Mouse (Mus musculus) kidney, embryonic 16.5 days (tissue): Measurements from ENCODE around the gene Osbp2. TPM values are rescaled to one million over a fixed set of nuclear protein-coding genes. Genes with fewer than 3 reads are reported as not detected.

Experiments
- ATAC-seq: fragments of 200-750 bp; cut with Nextera tagmentation; 2 replicates; pipeline ENCODE4 v1.8.0; 2017; ENCODE audit warnings: moderate TSS enrichment; ENCODE audit not compliant: low FRiP score, low TSS enrichment
- H3K27ac ChIP-seq: fragments of 300-500 bp; sonication (generic); 2 replicates; pipeline ENCODE4 v1.5.1; 2014; ENCODE audit warnings: low read length
- H3K27me3 ChIP-seq: fragments of 300-500 bp; sonication (generic); 2 replicates; pipeline ENCODE4 v1.6.1; 2014; ENCODE audit warnings: low read length, control low read depth, mixed read lengths; ENCODE audit not compliant: insufficient read depth
- H3K36me3 ChIP-seq: fragments of 300-500 bp; sonication (generic); 2 replicates; pipeline ENCODE4 v1.6.1; 2014; ENCODE audit warnings: low read length, control low read depth, mixed read lengths; ENCODE audit not compliant: insufficient read depth
- H3K4me1 ChIP-seq: fragments of 300-500 bp; sonication (generic); 2 replicates; pipeline ENCODE4 v1.6.1; 2014; ENCODE audit warnings: low read length, control low read depth, mixed read lengths; ENCODE audit not compliant: insufficient read depth
- H3K4me2 ChIP-seq: fragments of 300-500 bp; sonication (generic); replicated peaks from 2 replicates; pipeline ENCODE4 v1.6.1; 2014; ENCODE audit warnings: low read depth, low read length
- H3K4me3 ChIP-seq: fragments of 300-500 bp; sonication (generic); 2 replicates; pipeline ENCODE4 v1.5.1; 2014; ENCODE audit warnings: mild to moderate bottlenecking, low read length
- H3K9ac ChIP-seq: fragments of 300-500 bp; sonication (generic); replicated peaks from 2 replicates; pipeline ENCODE4 v1.6.1; 2014; ENCODE audit warnings: low read length
- H3K9me3 ChIP-seq: fragments of 300-500 bp; sonication (generic); 2 replicates; pipeline ENCODE4 v1.6.1; 2016; ENCODE audit warnings: low read length, control low read depth
- WGBS: fragments of 180-500 bp; shearing (Covaris S2); extraction: QIAGEN DNeasy Blood & Tissue Kit; methylation state at CpG from one replicate; pipeline ENCODE4 v1.1.7; 2014; 5-methylcytosine and 5-hydroxymethylcytosine counted together
- polyA plus RNA-seq: library from polyadenylated mRNA; unstranded; fragments of >200 nt; fragmentation: Nextera tagmentation; extraction: Ambion mirVana; gene quantifications from 2 replicates; pipeline ENCODE4 v1.2.1, GENCODE M21; 2015

The Osbp2 gene
- polyA plus RNA-seq, 1 experiment from 2014 or later, result 1.1 TPM

- Histone ChIP-seq H3K9me3 (no peaks in the 10 kb centered on the region), H3K4me3 (no peak overlapping the region), H3K27me3 (no peaks in the 10 kb centered on the region), H3K27ac (no peak overlapping the region), H3K9ac (no peak overlapping the region), H3K4me1 (no peaks in the 10 kb centered on the region), H3K36me3 (peaks cover 5% of the 10 kb centered on the region), H3K4me2 (no peak overlapping the region)
- WGBS, result 87% methylated on average over 3 of the region's 3 CpGs
- ATAC-seq, result no peak
These were observed 38.8 kb upstream of the Osbp2 start for GRCm38 (mm10) chr11:3902516-3902915.

GRCm38 (mm10) chr11:3900296-3900695, 36.6 kb upstream of the Osbp2 start:
- peaks cover 5% of the 10 kb centered on the region for H3K36me3 ChIP-seq
- H3K4me2 ChIP-seq, result no peak overlapping the region
- no peaks in the 10 kb centered on the region for H3K27me3 ChIP-seq
- H3K4me1 ChIP-seq, result peaks cover 11% of the 10 kb centered on the region; the same call in 1 of the 2 replicates
- H3K4me3 ChIP-seq, result no peak overlapping the region
- no peak overlapping the region for H3K27ac ChIP-seq
- no peaks in the 10 kb centered on the region for H3K9me3 ChIP-seq
- ATAC-seq, result no peak
- no peak overlapping the region for H3K9ac ChIP-seq
- WGBS, result 85% methylated on average over 6 of the region's 6 CpGs

GRCm38 (mm10) chr11:3895933-3896332, 32.2 kb upstream of the Osbp2 start:
- H3K9ac ChIP-seq, result no peak overlapping the region
- no peak overlapping the region for H3K4me2 ChIP-seq
- H3K9me3 ChIP-seq, result no peaks in the 10 kb centered on the region
- H3K27me3 ChIP-seq, result no peaks in the 10 kb centered on the region
- no peak overlapping the region for H3K4me3 ChIP-seq
- peaks cover 15% of the 10 kb centered on the region; the same call in 1 of the 2 replicates for H3K4me1 ChIP-seq
- ATAC-seq, result no peak
- H3K36me3 ChIP-seq, result peaks cover 5% of the 10 kb centered on the region
- 81% methylated on average over 1 of the region's 1 CpGs for WGBS
- H3K27ac ChIP-seq, result peak overlapping the region; percentile 24; the same call in 1 of the 2 replicates

DNA sequence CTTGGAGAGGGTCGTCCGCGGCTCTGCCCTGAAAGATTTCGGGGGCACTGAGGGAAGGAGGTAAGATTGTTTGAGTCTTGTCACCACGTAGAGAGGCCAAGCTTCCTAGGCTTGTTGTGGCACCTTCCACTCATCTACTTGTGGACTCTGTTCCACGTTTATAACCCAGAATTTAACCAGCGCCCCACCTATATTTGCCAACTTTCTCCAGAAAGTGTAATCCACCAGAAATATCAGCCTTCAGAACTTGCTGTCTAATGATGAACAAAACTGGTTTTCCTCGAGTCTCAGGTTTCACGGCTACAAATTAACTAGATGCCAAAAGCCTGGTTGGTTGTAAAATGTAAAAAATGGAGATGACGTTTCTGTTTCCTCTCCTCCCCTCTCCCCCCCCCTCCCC, 31.8 kb upstream of the Osbp2 start:
- no peak; the same call in 1 of the 2 replicates for ATAC-seq
- Histone ChIP-seq H3K4me1 (peaks cover 15% of the 10 kb centered on the region; the same call in 1 of the 2 replicates), H3K9ac (peak overlapping the region; percentile 80), H3K9me3 (no peaks in the 10 kb centered on the region), H3K4me3 (peak overlapping the region; percentile 63), H3K36me3 (peaks cover 5% of the 10 kb centered on the region), H3K4me2 (peak overlapping the region; percentile 95), H3K27ac (peak overlapping the region; percentile 97), H3K27me3 (no peaks in the 10 kb centered on the region)
- WGBS, result 3% methylated on average over 10 of the region's 10 CpGs

GRCm38 (mm10) chr11:3894406-3895281, 30.9 kb upstream of the Osbp2 start, which contains the start of the genes 4921536K21Rik and Dusp18:
Gene 4921536K21Rik (minus strand): TSS chr11:3895098.
Gene Dusp18 (plus strand): TSS chr11:3895240.
- Histone ChIP-seq H3K9me3 (no peaks in the 10 kb centered on the region), H3K4me3 (peak within 1 kb of the TSS; percentile 63), H3K4me2 (peak within 1 kb of the TSS; percentile 95), H3K9ac (peak within 1 kb of the TSS; percentile 80), H3K27ac (peak within 1 kb of the TSS; percentile 97), H3K36me3 (peaks cover 5% of the 10 kb centered on the region), H3K27me3 (no peaks in the 10 kb centered on the region), H3K4me1 (peaks cover 15% of the 10 kb centered on the region; the same call in 1 of the 2 replicates)
- WGBS, result 3% methylated on average over 46 of the region's 46 CpGs
- peak; percentile 98 for ATAC-seq

- H3K4me2 ChIP-seq, result peak overlapping the region; percentile 95
- WGBS, result 77% methylated on average over 6 of the region's 6 CpGs
- no peak overlapping the region for H3K4me3 ChIP-seq
- no peak for ATAC-seq
- peaks cover 15% of the 10 kb centered on the region; the same call in 1 of the 2 replicates for H3K4me1 ChIP-seq
- no peak overlapping the region for H3K9ac ChIP-seq
- peaks cover 5% of the 10 kb centered on the region for H3K36me3 ChIP-seq
- H3K9me3 ChIP-seq, result no peaks in the 10 kb centered on the region
- no peaks in the 10 kb centered on the region for H3K27me3 ChIP-seq
- H3K27ac ChIP-seq, result no peak overlapping the region
These were observed 30.3 kb upstream of the Osbp2 start for GRCm38 (mm10) chr11:3893970-3894369.

DNA sequence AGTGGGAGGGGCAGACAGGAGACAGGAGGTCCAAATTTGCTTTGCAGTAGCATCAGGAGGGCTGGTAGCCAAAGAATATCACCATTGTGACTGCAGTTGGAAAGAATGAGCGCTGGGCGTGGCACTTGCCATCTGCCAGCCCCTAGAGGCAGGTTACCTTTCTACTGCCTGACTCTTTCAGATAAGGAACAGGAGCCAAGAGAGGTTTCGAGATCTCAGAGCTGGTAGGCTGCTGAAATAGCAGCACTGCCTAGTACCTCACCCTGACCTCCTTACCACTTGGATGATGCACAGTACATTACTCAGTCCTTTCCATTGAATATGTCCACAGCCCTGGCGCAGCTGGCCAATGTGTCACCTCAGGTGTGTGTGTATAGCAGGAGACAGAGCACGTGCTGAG, 23.6 kb upstream of the Osbp2 start:
- no peaks in the 10 kb centered on the region for H3K27me3 ChIP-seq

DNA sequence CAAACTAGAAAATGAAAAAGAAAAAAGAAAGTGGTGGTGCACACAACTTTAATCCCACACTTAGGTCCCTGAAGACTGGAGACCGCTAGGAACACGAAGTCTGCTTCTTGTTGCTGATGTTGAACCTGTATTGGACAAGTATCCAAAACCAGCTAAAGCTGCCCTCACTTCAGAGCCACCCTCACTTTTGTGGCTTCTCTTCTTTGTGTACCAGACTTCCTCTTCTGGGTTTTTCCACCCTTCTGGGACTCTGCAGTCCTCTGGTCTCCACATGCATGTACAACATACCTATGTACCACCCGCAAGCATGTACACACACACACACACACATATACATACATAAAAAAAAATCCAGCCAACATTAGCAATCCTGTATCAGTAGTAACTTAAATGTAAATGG, 20.0 kb upstream of the Osbp2 start:
- Histone ChIP-seq H3K4me3 (no peak overlapping the region), H3K27me3 (no peaks in the 10 kb centered on the region), H3K4me2 (no peak overlapping the region), H3K4me1 (0 out of 2 replicates have a peak, but pooled peaks cover 6% of the 10 kb centered on the region), H3K9ac (no peak overlapping the region), H3K9me3 (no peaks in the 10 kb centered on the region), H3K27ac (no peak overlapping the region), H3K36me3 (no peaks in the 10 kb centered on the region)
- WGBS, result 82% methylated on average over 3 of the region's 3 CpGs
- no peak for ATAC-seq

More for the DNA sequence above, 23.6 kb upstream of the Osbp2 start:
- H3K36me3 ChIP-seq, result no peaks in the 10 kb centered on the region
- H3K27ac ChIP-seq, result no peak overlapping the region
- H3K9me3 ChIP-seq, result no peaks in the 10 kb centered on the region
- H3K4me2 ChIP-seq, result no peak overlapping the region
- H3K9ac ChIP-seq, result no peak overlapping the region
- 73% methylated on average over 5 of the region's 5 CpGs for WGBS
- H3K4me1 ChIP-seq, result 0 out of 2 replicates have a peak, but pooled peaks cover 6% of the 10 kb centered on the region
- no peak for ATAC-seq
- H3K4me3 ChIP-seq, result no peak overlapping the region

DNA sequence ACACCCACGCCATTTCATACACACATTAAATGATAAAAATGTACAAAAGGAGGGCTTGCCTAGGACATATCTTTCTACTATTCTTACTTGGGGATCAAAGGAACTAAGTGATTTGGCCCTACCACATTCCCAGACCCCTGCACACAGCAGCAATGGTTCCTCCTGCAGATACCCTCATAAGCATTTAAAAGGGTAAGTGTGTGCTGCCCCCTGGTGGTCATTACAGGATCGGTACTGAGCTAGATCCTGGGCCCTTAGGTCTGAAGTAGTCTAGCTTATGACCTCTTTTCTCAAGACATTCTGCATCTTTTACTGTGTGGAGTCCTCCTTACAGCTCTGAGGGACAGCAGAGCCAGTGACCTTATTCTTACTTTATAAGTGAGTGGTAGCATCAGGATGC, 16.1 kb upstream of the Osbp2 start:
- WGBS, result 35% methylated on average over 2 of the region's 2 CpGs

GRCm38 (mm10) chr11:3878660-3879059, 15.0 kb upstream of the Osbp2 start:
- no peak for ATAC-seq
- Histone ChIP-seq H3K9ac (no peak overlapping the region), H3K27ac (no peak overlapping the region), H3K36me3 (no peaks in the 10 kb centered on the region), H3K4me1 (no peaks in the 10 kb centered on the region), H3K4me2 (no peak overlapping the region), H3K4me3 (no peak overlapping the region), H3K27me3 (no peaks in the 10 kb centered on the region), H3K9me3 (no peaks in the 10 kb centered on the region)
- WGBS, result 69% methylated on average over 7 of the region's 7 CpGs

More for the DNA sequence above, 16.1 kb upstream of the Osbp2 start:
- no peak overlapping the region for H3K4me2 ChIP-seq
- H3K27ac ChIP-seq, result no peak overlapping the region
- ATAC-seq, result peak; percentile 57; the same call in 1 of the 2 replicates
- no peak overlapping the region for H3K4me3 ChIP-seq
- H3K9ac ChIP-seq, result no peak overlapping the region
- H3K36me3 ChIP-seq, result no peaks in the 10 kb centered on the region
- no peaks in the 10 kb centered on the region for H3K9me3 ChIP-seq
- no peaks in the 10 kb centered on the region for H3K27me3 ChIP-seq
- H3K4me1 ChIP-seq, result 0 out of 2 replicates have a peak, but pooled peaks cover under 1% of the 10 kb centered on the region
